Mouse (Mus musculus) small intestine, adult 2 months (tissue): ENCODE results near the gene Tshr. TPM values are rescaled to one million over a fixed set of nuclear protein-coding genes. Genes with fewer than 3 reads are reported as not detected.

Experiments
- H3K27ac ChIP-seq: fragments of 200-500 bp; 2 replicates; pipeline ENCODE4 v1.5.1; 2012; ENCODE audit warnings: low read depth, low read length, control low read depth, inconsistent platforms; ENCODE audit not compliant: insufficient read depth
- H3K27me3 ChIP-seq: fragments of 200-500 bp; 2 replicates; pipeline ENCODE4 v1.6.1; 2012; ENCODE audit warnings: mild to moderate bottlenecking, moderate library complexity, low read length, inconsistent platforms; ENCODE audit not compliant: control insufficient read depth, insufficient read depth
- H3K36me3 ChIP-seq: fragments of 200-500 bp; 2 replicates; pipeline ENCODE4 v1.6.1; 2012; ENCODE audit warnings: mild to moderate bottlenecking, low read length, control low read depth, inconsistent platforms; ENCODE audit not compliant: control insufficient read depth, insufficient read depth
- H3K4me1 ChIP-seq: fragments of 200-500 bp; 2 replicates; pipeline ENCODE4 v1.6.1; 2012; ENCODE audit warnings: low read length, inconsistent platforms, mixed read lengths; ENCODE audit not compliant: control insufficient read depth, insufficient read depth, insufficient read length
- H3K4me3 ChIP-seq: fragments of 200-500 bp; 2 replicates; pipeline ENCODE4 v1.5.1; 2012; ENCODE audit warnings: low read depth, mild to moderate bottlenecking, control low read depth, inconsistent platforms, low read length, moderate library complexity
- CTCF ChIP-seq: fragments of 200-500 bp; IDR thresholded peaks from 2 replicates; pipeline ENCODE4 v1.5.1; 2012; ENCODE audit warnings: low read depth, mild to moderate bottlenecking, control low read depth, inconsistent platforms, low read length, moderate library complexity, mixed read lengths; ENCODE audit not compliant: insufficient replicate concordance, insufficient read length; ENCODE audit errors: extremely low read depth
- POLR2A ChIP-seq: fragments of 200-500 bp; IDR thresholded peaks from 2 replicates; pipeline ENCODE4 v1.6.1; 2012; ENCODE audit warnings: low read depth, mild to moderate bottlenecking, control low read depth, inconsistent platforms, low read length, moderate library complexity
- WGBS: fragments of 180-500 bp; shearing (Covaris S2); methylation state at CpG from one replicate; pipeline ENCODE4 v1.1.7; 2018; 5-methylcytosine and 5-hydroxymethylcytosine counted together
- polyA plus RNA-seq: library from polyadenylated mRNA; depleted of rRNA; stranded (reverse); fragments of >200 nt; gene quantifications from 2 replicates; pipeline ENCODE4 v1.2.3, GENCODE M21; 2012

The Tshr gene
- polyA plus RNA-seq, 1 experiment, result not detected

DNA sequence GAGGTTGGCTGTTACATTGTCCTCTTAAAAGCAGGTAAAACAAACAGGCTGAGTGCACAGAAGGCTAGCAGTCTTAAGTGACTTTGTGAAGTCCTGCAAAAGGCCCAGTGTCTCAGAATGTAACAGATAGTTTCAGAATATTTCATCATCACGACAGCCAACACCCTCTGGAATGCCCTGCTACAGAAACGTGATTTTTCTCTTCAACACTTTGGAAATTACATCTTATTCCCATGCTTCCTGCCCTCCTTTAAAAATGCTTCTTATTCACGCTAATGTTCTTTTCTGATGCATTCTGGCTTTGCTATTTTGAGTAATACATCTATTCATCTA, 111.8 kb downstream of the Tshr start:
- Histone ChIP-seq H3K4me1 (no peaks in the 10 kb centered on the region), H3K27ac (no peak overlapping the region), H3K27me3 (no peaks in the 10 kb centered on the region), H3K36me3 (no peaks in the 10 kb centered on the region), H3K4me3 (no peak overlapping the region)
- TF ChIP-seq POLR2A (no peak), CTCF (no peak)
- 42% methylated on average over 3 of the region's 3 CpGs for whole genome bisulfite sequencing

DNA sequence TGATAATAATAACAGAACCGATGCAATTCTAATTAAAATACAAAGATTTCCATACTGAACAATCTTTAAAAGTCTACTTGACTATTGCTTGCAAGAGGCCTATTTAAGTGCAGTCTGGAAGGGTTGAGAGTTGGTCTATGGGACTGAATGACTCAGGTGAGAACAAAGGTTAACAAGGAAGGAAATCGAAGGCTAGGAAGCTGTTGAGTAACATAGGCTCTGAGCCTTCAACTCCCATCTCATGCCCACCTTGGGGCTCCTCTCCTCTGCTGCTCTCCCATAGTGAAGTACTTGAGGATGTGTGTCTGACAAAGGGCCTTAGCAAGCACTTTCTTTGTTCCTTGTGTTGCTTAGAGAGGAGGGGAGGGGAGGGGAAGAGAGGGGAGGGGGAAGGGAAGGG, 116.1 kb downstream of the Tshr start:
- 68% methylated on average over 2 of the region's 2 CpGs for WGBS
- Histone ChIP-seq H3K27ac (no peak overlapping the region), H3K27me3 (no peaks in the 10 kb centered on the region), H3K4me3 (no peak overlapping the region), H3K4me1 (no peaks in the 10 kb centered on the region), H3K36me3 (no peaks in the 10 kb centered on the region)
- TF ChIP-seq CTCF (no peak), POLR2A (no peak)

DNA sequence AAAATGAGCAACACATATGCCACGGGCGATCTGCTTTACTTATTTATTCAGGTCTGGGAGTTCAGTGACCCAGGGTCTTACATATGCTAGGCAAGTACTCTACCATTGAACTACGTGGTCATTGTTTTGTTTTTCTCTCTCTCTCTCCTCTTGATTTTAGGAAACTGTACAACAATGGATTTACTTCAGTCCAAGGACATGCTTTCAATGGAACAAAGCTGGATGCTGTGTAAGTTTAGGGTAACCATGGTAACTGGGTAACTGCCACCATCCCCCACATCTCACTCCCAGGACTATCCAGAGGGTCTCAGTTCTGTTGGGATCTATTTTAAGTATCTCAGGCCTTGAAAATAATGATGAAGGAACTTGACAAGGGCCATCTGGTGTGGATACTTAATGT, 127.4 kb downstream of the Tshr start:
- no peak for TF ChIP-seq CTCF
- no peak for TF ChIP-seq POLR2A
- H3K27me3 ChIP-seq, result no peaks in the 10 kb centered on the region
- no peak overlapping the region for H3K4me3 ChIP-seq
- H3K36me3 ChIP-seq, result no peaks in the 10 kb centered on the region
- WGBS, result 68% methylated on average over 3 of the region's 3 CpGs
- H3K4me1 ChIP-seq, result no peaks in the 10 kb centered on the region
- H3K27ac ChIP-seq, result no peak overlapping the region

DNA sequence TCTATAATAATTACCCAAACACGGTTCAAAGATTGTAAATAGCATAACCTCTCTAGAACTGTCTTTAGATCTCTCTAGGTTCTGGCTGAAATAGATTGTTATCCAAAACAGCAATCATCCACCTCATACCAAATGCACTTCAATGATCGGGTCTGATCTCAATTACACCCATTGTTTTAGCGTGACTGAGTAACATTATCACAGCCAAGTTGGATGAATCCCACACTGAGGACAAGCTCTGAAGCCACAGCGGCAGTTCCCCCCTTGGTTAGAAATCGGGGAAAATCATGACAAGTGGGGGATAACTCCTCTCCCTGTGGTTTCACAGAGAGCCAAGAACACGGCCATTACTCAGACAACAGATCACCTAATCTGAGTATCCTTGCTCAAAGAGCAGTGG, 129.6 kb downstream of the Tshr start:
- H3K27me3 ChIP-seq, result no peaks in the 10 kb centered on the region
- WGBS, result 79% methylated on average over 6 of the region's 6 CpGs
- H3K4me3 ChIP-seq, result no peak overlapping the region
- H3K36me3 ChIP-seq, result no peaks in the 10 kb centered on the region
- no peak overlapping the region for H3K27ac ChIP-seq
- TF ChIP-seq CTCF (no peak), POLR2A (no peak)
- no peaks in the 10 kb centered on the region for H3K4me1 ChIP-seq

DNA sequence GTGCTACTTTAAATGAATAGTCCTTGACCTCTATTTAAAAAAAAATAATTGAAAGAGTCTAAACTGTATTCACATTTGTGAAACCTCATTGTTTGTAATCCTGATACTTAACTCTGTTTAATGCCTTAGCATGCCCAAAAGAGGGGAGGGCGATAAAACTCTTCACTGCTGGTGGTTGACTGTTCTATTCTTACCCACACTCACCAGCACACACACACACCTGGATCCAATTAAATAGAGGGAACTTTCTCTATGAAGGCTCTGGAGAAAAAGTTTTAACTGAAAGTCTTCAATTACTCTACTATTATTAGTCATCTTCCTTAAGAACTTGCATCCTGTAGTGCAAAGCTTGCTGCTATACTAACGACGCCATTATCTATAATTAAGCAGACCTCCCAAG, 133.4 kb downstream of the Tshr start:
- 73% methylated on average over 3 of the region's 3 CpGs for WGBS
- Histone ChIP-seq H3K36me3 (no peaks in the 10 kb centered on the region), H3K27me3 (no peaks in the 10 kb centered on the region), H3K4me3 (no peak overlapping the region), H3K27ac (no peak overlapping the region), H3K4me1 (no peaks in the 10 kb centered on the region)
- TF ChIP-seq POLR2A, result no peak
- no peak for TF ChIP-seq CTCF

DNA sequence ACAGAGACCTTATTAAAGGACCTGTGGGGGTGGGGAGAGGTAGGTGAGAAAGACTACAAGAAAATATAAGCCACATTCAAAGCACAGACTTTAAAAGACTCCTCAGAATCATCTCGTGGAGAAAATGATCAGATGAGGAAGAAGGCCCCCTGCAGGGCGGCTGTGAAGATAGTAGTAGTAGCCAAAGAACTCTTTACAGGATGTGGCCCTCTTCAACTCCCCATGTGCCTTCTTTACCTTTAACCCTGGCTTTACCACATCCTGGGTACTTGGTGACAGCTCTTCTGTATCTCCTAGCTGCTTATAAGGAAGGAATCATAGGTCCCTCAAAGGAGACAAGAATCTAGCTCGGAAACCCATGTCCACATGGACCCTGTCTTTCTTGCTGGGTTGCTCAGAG, 139.3 kb downstream of the Tshr start:
- Histone ChIP-seq H3K27me3 (no peaks in the 10 kb centered on the region), H3K4me3 (no peak overlapping the region), H3K36me3 (no peaks in the 10 kb centered on the region), H3K27ac (no peak overlapping the region), H3K4me1 (no peaks in the 10 kb centered on the region)
- TF ChIP-seq POLR2A (no peak), CTCF (no peak)
- 52% methylated on average over 3 of the region's 3 CpGs for WGBS

DNA sequence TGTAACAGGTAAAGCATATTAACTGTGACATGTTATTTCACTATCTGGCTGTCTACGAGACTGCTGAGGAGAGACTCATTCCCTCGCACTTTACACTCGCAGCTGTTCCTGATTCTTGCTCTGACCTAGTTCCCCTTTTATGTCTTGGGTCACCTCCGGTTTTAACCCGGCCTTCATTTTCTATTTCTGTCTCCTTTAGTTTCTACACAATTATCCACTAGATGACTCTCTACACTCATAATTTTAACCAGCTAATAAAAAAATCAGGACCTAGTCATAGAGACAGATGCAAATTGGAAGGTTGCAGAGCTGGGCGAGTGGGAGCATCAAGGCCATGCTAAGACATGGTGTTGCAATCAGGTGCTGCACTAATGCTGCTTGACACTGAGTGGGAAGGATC, 150.2 kb downstream of the Tshr start:
- no peaks in the 10 kb centered on the region for H3K4me1 ChIP-seq
- WGBS, result 71% methylated on average over 6 of the region's 6 CpGs
- no peak for TF ChIP-seq CTCF
- TF ChIP-seq POLR2A, result no peak
- H3K27me3 ChIP-seq, result no peaks in the 10 kb centered on the region
- no peaks in the 10 kb centered on the region for H3K36me3 ChIP-seq
- no peak overlapping the region for H3K27ac ChIP-seq
- no peak overlapping the region for H3K4me3 ChIP-seq

DNA sequence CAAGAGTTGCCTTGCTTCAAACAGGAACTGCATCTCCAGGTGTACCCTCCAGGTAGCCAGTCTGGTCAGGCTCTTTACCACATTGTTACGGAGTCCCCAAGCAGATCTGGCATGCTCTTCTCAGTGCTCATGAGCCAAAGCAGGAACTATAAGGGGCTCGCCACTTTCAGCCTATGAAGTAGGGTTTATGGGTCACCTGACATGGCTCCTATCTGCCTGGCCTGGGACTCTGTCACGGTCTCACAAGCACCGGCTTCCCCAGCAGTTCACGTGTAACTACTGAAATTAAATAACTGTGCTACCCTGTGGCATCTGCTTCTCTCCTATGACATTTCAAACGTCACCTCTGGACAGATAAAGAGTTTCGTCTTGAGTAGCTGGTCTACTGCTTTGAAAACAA, 155.8 kb downstream of the Tshr start:
- TF ChIP-seq POLR2A, result no peak
- TF ChIP-seq CTCF, result no peak
- no peak overlapping the region for H3K27ac ChIP-seq
- 90% methylated on average over 7 of the region's 7 CpGs for WGBS

More for the DNA sequence above, 155.8 kb downstream of the Tshr start:
- Histone ChIP-seq H3K4me1 (no peaks in the 10 kb centered on the region), H3K36me3 (no peaks in the 10 kb centered on the region), H3K4me3 (no peak overlapping the region), H3K27me3 (no peaks in the 10 kb centered on the region)
